Mouse (Mus musculus) limb, embryonic 12.5 days (tissue): Measurements from ENCODE around the gene Rnf227. TPM values are rescaled to one million over a fixed set of nuclear protein-coding genes. Genes with fewer than 3 reads are reported as not detected.

Source experiments
- ATAC-seq: fragments of 200-750 bp; cut with Nextera tagmentation; 2 replicates; pipeline ENCODE4 v1.8.0; 2017; ENCODE audit warnings: low read depth, moderate TSS enrichment; ENCODE audit not compliant: insufficient number of reproducible peaks, insufficient read depth, low FRiP score, low TSS enrichment
- H3K27ac ChIP-seq: fragments of 300-500 bp; sonication (generic); 2 replicates; pipeline ENCODE4 v1.5.1; 2016; ENCODE audit warnings: mild to moderate bottlenecking, moderate library complexity
- H3K27me3 ChIP-seq: fragments of 300-500 bp; sonication (generic); 2 replicates; pipeline ENCODE4 v1.6.1; 2016; ENCODE audit warnings: mild to moderate bottlenecking, moderate library complexity
- H3K36me3 ChIP-seq: fragments of 300-500 bp; sonication (generic); 2 replicates; pipeline ENCODE4 v1.6.1; 2016; ENCODE audit warnings: mild to moderate bottlenecking, moderate library complexity
- H3K4me1 ChIP-seq: fragments of 300-500 bp; sonication (generic); replicated peaks from 2 replicates; pipeline ENCODE4 v1.6.1; 2016
- H3K4me2 ChIP-seq: fragments of 300-500 bp; sonication (generic); 2 replicates; pipeline ENCODE4 v1.6.1; 2016; ENCODE audit warnings: mild to moderate bottlenecking, moderate library complexity
- H3K4me3 ChIP-seq: fragments of 300-500 bp; sonication (generic); replicated peaks from 2 replicates; pipeline ENCODE4 v1.5.1; 2016; ENCODE audit warnings: mild to moderate bottlenecking
- H3K9ac ChIP-seq: fragments of 300-500 bp; sonication (generic); replicated peaks from 2 replicates; pipeline ENCODE4 v1.6.1; 2016; ENCODE audit warnings: mild to moderate bottlenecking, moderate library complexity
- H3K9me3 ChIP-seq: fragments of 300-500 bp; sonication (generic); 2 replicates; pipeline ENCODE4 v1.6.1; 2016; ENCODE audit warnings: mild to moderate bottlenecking, moderate library complexity
- WGBS: fragments of 180-500 bp; shearing (Covaris S2); methylation state at CpG from one replicate; pipeline ENCODE4 v1.1.7; 2016; 5-methylcytosine and 5-hydroxymethylcytosine counted together
- polyA plus RNA-seq: library from polyadenylated mRNA; unstranded; fragments of >200 nt; fragmentation: Nextera tagmentation; extraction: Ambion mirVana; gene quantifications from 2 replicates; pipeline ENCODE4 v1.2.1, GENCODE M21; 2016

Gene Rnf227
- polyA plus RNA-seq, 1 experiment from 2014 or later, result 23.7 TPM

DNA sequence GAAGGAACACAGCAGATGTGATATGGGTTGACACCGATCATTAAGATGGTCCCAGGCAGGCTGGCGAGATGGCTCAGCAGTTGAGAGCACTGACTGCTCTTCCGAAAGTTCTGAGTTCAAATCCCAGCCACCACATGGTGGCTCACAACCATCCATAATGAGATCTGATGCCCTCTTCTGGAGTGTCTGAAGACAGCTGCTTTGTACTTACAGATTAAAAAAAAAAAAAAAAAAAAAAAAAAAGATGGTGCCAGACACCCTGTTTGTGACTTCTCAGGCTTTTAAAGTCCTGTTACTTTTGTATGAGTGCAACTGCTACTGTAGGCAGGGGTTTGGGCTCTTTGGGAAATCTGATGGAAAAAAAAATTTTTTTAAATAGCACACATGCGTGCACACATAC lies 48.4 kb downstream of the Rnf227 start:
- Histone ChIP-seq H3K9me3 (no peaks in the 10 kb centered on the region), H3K9ac (no peak overlapping the region), H3K4me1 (no peaks in the 10 kb centered on the region), H3K27ac (no peak overlapping the region), H3K4me2 (no peak overlapping the region), H3K27me3 (no peaks in the 10 kb centered on the region), H3K36me3 (peaks cover 6% of the 10 kb centered on the region), H3K4me3 (no peak overlapping the region)
- ATAC-seq, result no peak
- 99% methylated on average over 4 of the region's 4 CpGs for WGBS

DNA sequence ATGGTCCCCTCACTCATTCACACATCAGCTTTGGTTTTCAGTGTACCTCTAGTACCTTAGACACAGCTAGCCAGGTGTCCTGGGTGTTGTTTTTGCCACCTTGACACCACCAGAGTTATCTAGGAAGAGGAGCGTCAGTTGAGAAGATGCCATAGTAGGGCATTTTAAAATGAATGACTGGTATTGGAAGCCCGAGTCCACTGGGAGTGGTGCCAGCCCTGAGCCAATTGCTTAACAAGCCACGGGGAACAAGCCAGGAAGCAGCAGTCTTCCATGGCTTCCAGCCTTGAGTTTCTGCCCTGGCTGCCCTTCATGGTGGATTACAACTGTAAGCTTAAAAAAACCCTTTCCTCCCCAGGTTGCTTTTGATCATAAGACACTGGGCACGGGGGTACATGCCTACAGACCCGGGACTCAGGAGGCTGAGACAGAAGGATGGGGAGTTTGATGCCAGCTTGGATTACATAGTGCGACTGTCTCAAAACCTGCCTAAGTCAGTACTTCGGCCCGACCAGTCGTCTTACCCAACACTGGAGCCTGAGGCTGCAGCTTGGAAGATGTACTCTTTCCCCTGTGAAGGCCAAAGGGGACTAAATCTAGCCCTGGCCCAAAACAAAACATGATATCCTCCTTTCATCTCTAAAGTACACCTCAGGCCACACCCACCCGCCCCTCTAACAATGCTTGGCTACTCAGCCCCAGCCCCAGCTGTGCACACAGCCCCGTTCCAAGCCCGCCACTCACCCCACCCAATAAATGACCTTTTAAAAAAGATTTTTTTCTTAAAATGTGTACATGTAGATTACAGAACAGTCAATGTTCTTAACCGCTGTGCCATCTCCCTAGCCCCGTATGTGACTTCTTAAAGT lies 49.5 kb downstream of the Rnf227 start:
- Histone ChIP-seq H3K4me1 (peaks cover 4% of the 10 kb centered on the region), H3K9me3 (no peaks in the 10 kb centered on the region), H3K27me3 (no peaks in the 10 kb centered on the region), H3K36me3 (peaks cover 4% of the 10 kb centered on the region), H3K4me2 (no peak overlapping the region), H3K4me3 (no peak overlapping the region), H3K9ac (no peak overlapping the region), H3K27ac (no peak overlapping the region)
- peak; percentile 11; the same call in 1 of the 2 replicates for ATAC-seq
- 66% methylated on average over 14 of the region's 14 CpGs for WGBS

DNA sequence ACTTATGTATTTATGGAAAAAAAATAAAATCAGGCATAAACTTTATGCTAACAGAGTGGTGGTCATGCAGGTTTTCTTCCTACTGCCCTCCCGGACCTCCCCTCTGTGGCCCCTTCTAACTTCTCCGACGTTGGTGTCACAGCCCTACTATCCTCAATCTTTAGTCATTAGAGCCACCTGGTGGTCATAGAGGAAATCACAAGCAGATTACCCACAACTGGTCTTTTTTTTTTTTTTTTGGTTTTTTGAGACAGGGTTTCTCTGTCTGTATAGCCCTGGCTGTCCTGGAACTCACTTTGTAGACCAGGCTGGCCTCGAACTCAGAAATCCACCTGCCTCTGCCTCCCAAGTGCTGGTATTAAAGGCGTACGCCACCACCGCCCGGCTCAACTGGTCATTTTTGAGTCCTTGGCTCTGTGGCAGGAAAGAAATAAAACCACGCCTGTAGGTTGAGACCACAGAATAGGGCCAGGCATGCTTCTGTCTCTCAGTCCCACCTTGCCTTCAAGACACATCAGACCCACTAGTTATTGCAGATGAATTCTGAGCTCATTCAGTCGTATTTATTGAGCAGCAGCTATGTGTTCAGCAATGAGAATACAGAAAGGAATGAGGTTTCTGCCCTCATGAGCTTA lies 50.3 kb downstream of the Rnf227 start:
- peak; percentile 40; the same call in 1 of the 2 replicates for ATAC-seq

More for the DNA sequence above, 50.3 kb downstream of the Rnf227 start:
- peaks cover 4% of the 10 kb centered on the region for H3K4me1 ChIP-seq
- H3K9me3 ChIP-seq, result no peaks in the 10 kb centered on the region
- WGBS, result 50% methylated on average over 10 of the region's 10 CpGs
- H3K36me3 ChIP-seq, result peaks cover 4% of the 10 kb centered on the region
- no peaks in the 10 kb centered on the region for H3K27me3 ChIP-seq
- no peak overlapping the region for H3K9ac ChIP-seq
- H3K4me2 ChIP-seq, result no peak overlapping the region
- H3K27ac ChIP-seq, result no peak overlapping the region
- no peak overlapping the region for H3K4me3 ChIP-seq

Other genes with a start within 250 kb of the Rnf227 start
- 7.2 and 10.4 TPM in 2 replicates for gene Per1, start 245.2 kb upstream of the Rnf227 start, polyA plus RNA-seq
- gene Hes7, start 220.1 kb upstream of the Rnf227 start, polyA plus RNA-seq, result 0.56 and 0.74 TPM in 2 replicates
- 0.22 and 0.76 TPM in 2 replicates for gene 9130213A22Rik, start 217.9 kb upstream of the Rnf227 start, polyA plus RNA-seq
- 0.58 and 0.77 TPM in 2 replicates for gene Aloxe3, start 214.6 kb upstream of the Rnf227 start, polyA plus RNA-seq
- gene Alox12b, start 183.5 kb upstream of the Rnf227 start, polyA plus RNA-seq, result 0.08 TPM in 1 of 2 replicates, not detected in the other
- 0.08 TPM in 1 of 2 replicates, not detected in the other for gene Alox8, start 142.6 kb upstream of the Rnf227 start, polyA plus RNA-seq
- gene Gucy2e, start 103.4 kb upstream of the Rnf227 start, polyA plus RNA-seq, result 0.08 TPM in 1 of 2 replicates, not detected in the other
- gene Cntrob, start 16.7 kb upstream of the Rnf227 start, polyA plus RNA-seq, result 36.0 and 37.2 TPM in 2 replicates
- gene Trappc1, start 16.5 kb upstream of the Rnf227 start, polyA plus RNA-seq, result 136 and 151 TPM in 2 replicates
- 1.9 and 2.5 TPM in 2 replicates for gene Kcnab3, start 14.2 kb upstream of the Rnf227 start, polyA plus RNA-seq
- gene Chd3, start 28.9 kb downstream of the Rnf227 start, polyA plus RNA-seq, result 121 and 124 TPM in 2 replicates
- 126 and 136 TPM in 2 replicates for gene Naa38, start 55.0 kb downstream of the Rnf227 start, polyA plus RNA-seq
- gene Cyb5d1, start 55.2 kb downstream of the Rnf227 start, polyA plus RNA-seq, result 42.5 and 42.6 TPM in 2 replicates
- gene Tmem88, start 57.8 kb downstream of the Rnf227 start, polyA plus RNA-seq, result 24.2 and 25.4 TPM in 2 replicates
- 45.4 and 49.1 TPM in 2 replicates for gene Kdm6b, start 73.2 kb downstream of the Rnf227 start, polyA plus RNA-seq
- 1.9 and 3.3 TPM in 2 replicates for gene Dnah2, start 208.6 kb downstream of the Rnf227 start, polyA plus RNA-seq
- gene Efnb3, start 219.7 kb downstream of the Rnf227 start, polyA plus RNA-seq, result 53.3 and 54.3 TPM in 2 replicates
- 35.8 and 39.0 TPM in 2 replicates for gene Wrap53, start 239.8 kb downstream of the Rnf227 start, polyA plus RNA-seq
- 175 and 180 TPM in 2 replicates for gene Trp53, start 239.9 kb downstream of the Rnf227 start, polyA plus RNA-seq